Mouse (Mus musculus) testis, adult 2 months (tissue): ENCODE measurements around the gene Rbm8a2. TPM values are rescaled to one million over a fixed set of nuclear protein-coding genes. Genes with fewer than 3 reads are reported as not detected.

Source experiments
- H3K27ac ChIP-seq: fragments of 200-500 bp; 2 replicates; pipeline ENCODE4 v1.5.1; 2012; ENCODE audit warnings: low read depth, low read length; ENCODE audit not compliant: control insufficient read depth, insufficient read depth
- H3K27me3 ChIP-seq: fragments of 200-500 bp; 2 replicates; pipeline ENCODE4 v1.6.1; 2012; ENCODE audit warnings: mild to moderate bottlenecking, low read length, moderate library complexity; ENCODE audit not compliant: control insufficient read depth, insufficient read depth
- H3K36me3 ChIP-seq: fragments of 200-500 bp; 2 replicates; pipeline ENCODE4 v1.6.1; 2012; ENCODE audit warnings: mild to moderate bottlenecking, low read length; ENCODE audit not compliant: control insufficient read depth, insufficient read depth
- H3K4me1 ChIP-seq: fragments of 200-500 bp; 2 replicates; pipeline ENCODE4 v1.6.1; 2012; ENCODE audit warnings: low read length; ENCODE audit not compliant: control insufficient read depth, insufficient read depth
- H3K4me3 ChIP-seq: fragments of 200-500 bp; 2 replicates; pipeline ENCODE4 v1.5.1; 2012; ENCODE audit warnings: low read depth, mild to moderate bottlenecking, low read length, moderate library complexity, mixed read lengths; ENCODE audit not compliant: control insufficient read depth
- CTCF ChIP-seq: fragments of 200-500 bp; IDR thresholded peaks from 2 replicates; pipeline ENCODE4 v1.5.1; 2012; ENCODE audit warnings: low read depth, mild to moderate bottlenecking, inconsistent platforms, low read length, moderate library complexity; ENCODE audit not compliant: control insufficient read depth, insufficient read depth, insufficient replicate concordance
- POLR2A ChIP-seq: fragments of 200-500 bp; IDR thresholded peaks from 2 replicates; pipeline ENCODE4 v1.6.1; 2012; ENCODE audit warnings: low read depth, mild to moderate bottlenecking, inconsistent platforms, low read length, moderate library complexity; ENCODE audit not compliant: control insufficient read depth
- polyA plus RNA-seq: library from polyadenylated mRNA; depleted of rRNA; stranded (reverse); fragments of >200 nt; gene quantifications from 2 replicates; pipeline ENCODE4 v1.2.3, GENCODE M21; 2012; rRNA removed

Gene Rbm8a2
- polyA plus RNA-seq, 1 experiment: not detected

DNA sequence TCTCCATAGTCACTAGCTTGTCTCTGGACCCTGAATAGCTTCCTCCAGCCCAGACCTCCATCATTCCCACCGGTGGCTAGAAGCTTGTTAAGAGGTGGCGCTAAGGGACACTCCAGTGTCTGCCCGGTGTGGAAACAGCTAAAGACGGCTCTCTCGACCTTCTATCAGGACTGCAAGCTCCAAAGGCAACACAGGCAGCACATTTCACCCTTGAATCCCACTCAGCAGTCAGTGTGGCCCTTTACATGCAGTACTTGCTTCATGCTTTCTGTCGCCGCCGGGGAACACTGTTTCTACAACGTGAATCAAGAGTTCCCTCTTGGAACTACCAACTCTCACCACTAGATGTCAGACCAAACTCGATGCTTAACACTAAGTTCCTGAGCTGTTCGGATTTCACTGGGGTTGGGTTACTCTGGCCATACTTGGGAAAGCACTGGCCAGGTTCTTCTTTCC is 42.6 kb downstream of the Rbm8a2 start:
- H3K27ac ChIP-seq: no peak overlapping the region
- H3K4me3 ChIP-seq: no peak overlapping the region
- no peaks in the 10 kb centered on the region for H3K27me3 ChIP-seq
- TF ChIP-seq CTCF (no peak), POLR2A (no peak)
- no peaks in the 10 kb centered on the region for H3K36me3 ChIP-seq
- H3K4me1 ChIP-seq: no peaks in the 10 kb centered on the region; the same call in 1 of the 2 replicates

- H3K27ac ChIP-seq: no peak overlapping the region
- TF ChIP-seq POLR2A: no peak
- no peak for TF ChIP-seq CTCF
Measured at GRCm38 (mm10) chr1:175931391-175931790, 47.5 kb downstream of the Rbm8a2 start.

More at GRCm38 (mm10) chr1:175931391-175931790, 47.5 kb downstream of the Rbm8a2 start:
- no peaks in the 10 kb centered on the region for H3K27me3 ChIP-seq
- H3K36me3 ChIP-seq: no peaks in the 10 kb centered on the region
- H3K4me3 ChIP-seq: no peak overlapping the region
- no peaks in the 10 kb centered on the region; the same call in 1 of the 2 replicates for H3K4me1 ChIP-seq

Other genes starting within 250 kb of the Rbm8a2 start
- gene Exo1, start 98.5 kb downstream of the Rbm8a2 start, polyA plus RNA-seq: 1.9 and 3.3 TPM in 2 replicates
- gene Gm38100, start 58.8 kb downstream of the Rbm8a2 start, polyA plus RNA-seq: 0.08 and 0.21 TPM in 2 replicates